ENCODE assay signal across 16 mouse cellular contexts in the genomic region with DNA sequence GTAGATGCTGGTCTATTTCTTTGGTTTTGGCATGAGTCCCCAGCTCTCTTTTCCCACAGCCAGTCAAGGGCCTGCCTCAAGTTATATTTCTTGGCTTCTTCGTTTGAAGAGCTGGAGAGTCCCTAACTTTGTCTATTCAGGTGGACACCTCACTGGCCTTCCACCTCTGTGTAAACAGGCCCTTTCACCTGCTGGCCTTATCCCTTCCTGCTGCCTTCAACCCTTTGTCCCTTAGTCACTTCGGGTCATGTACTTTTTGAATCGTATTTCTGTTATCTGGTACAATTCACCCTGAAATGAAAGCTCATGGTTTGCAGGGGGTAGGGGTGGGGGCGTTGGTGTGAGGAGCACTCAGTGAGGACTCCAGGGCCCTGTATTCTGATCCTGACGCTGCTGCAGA. TPM values are rescaled to one million over a fixed set of nuclear protein-coding genes. Genes with fewer than 3 reads are reported as not detected.
DNase-seq lines count a peak whose midpoint lies in the region; ATAC-seq and TF ChIP-seq lines count a peak whose summit lies in the region.
"Had no signal": no experiment of that assay in that cellular context is flagged by ENCODE, and none has a peak within 500 bp of the region (broad histone marks: within the 10 kb centered on the region; RNA-seq: fewer than 3 reads in every experiment).

No protein-coding gene starts in this region.

- no peaks in the 10 kb centered on the region for H3K27me3 ChIP-seq in heart, embryonic 16.5 days (ENCODE audit: control insufficient read depth, insufficient read depth, low read length)
- H3K27me3 ChIP-seq in liver, adult 2 months (ENCODE audit: control insufficient read depth, insufficient read depth, low read length) = no peaks in the 10 kb centered on the region
- H3K27me3 ChIP-seq in liver, embryonic 11.5 days (replicated peaks; ENCODE audit: control insufficient read depth, insufficient read depth, low read length) = no peaks in the 10 kb centered on the region
- H3K27me3 ChIP-seq in liver, embryonic 14.5 days (ENCODE audit: control insufficient read depth, insufficient read depth, low read length) = no peaks in the 10 kb centered on the region
- no peaks in the 10 kb centered on the region for H3K27me3 ChIP-seq in stomach, postnatal 0 days (ENCODE audit: control insufficient read depth, insufficient read depth, low read length)

- no peaks in the 10 kb centered on the region for H3K9me3 ChIP-seq in heart, embryonic 16.5 days (replicated peaks; ENCODE audit: control insufficient read depth, low read length)
- no peaks in the 10 kb centered on the region for H3K9me3 ChIP-seq in liver, embryonic 11.5 days (ENCODE audit: control insufficient read depth, low read length)
- H3K9me3 ChIP-seq in liver, embryonic 14.5 days (ENCODE audit: control insufficient read depth, low read length) = no peaks in the 10 kb centered on the region
- H3K9me3 ChIP-seq in stomach, postnatal 0 days (ENCODE audit: control insufficient read depth, low read length) = no peaks in the 10 kb centered on the region

- H3K36me3 ChIP-seq in heart, embryonic 16.5 days (ENCODE audit: control insufficient read depth, insufficient read depth) = peaks cover 10% of the 10 kb centered on the region
- no peaks in the 10 kb centered on the region for H3K36me3 ChIP-seq in liver, adult 2 months (ENCODE audit: control insufficient read depth, insufficient read depth, low read length)
- peaks cover 32% of the 10 kb centered on the region for H3K36me3 ChIP-seq in liver, embryonic 11.5 days (ENCODE audit: control insufficient read depth, insufficient read depth, low read length)
- H3K36me3 ChIP-seq in liver, embryonic 14.5 days (replicated peaks; ENCODE audit: control insufficient read depth, insufficient read depth, low read depth) = peaks cover 99% of the 10 kb centered on the region
- H3K36me3 ChIP-seq in stomach, postnatal 0 days (ENCODE audit: control insufficient read depth, insufficient read depth, low read length) = peaks cover 13% of the 10 kb centered on the region

- peaks cover 10% of the 10 kb centered on the region; the same call in 1 of the 2 replicates for H3K79me2 ChIP-seq in liver, adult 2 months (ENCODE audit: control insufficient read depth, insufficient read depth, low read length)

- WGBS in heart, embryonic 16.5 days = 52% methylated on average over 5 of the region's 5 CpGs
- WGBS in liver, adult 2 months = 21% methylated on average over 5 of the region's 5 CpGs
- WGBS in liver, embryonic 11.5 days = 70% methylated on average over 5 of the region's 5 CpGs
- 59% methylated on average over 5 of the region's 5 CpGs for WGBS in liver, embryonic 14.5 days (ENCODE audit: insufficient replicate concordance)
- 64% methylated on average over 5 of the region's 5 CpGs for whole genome bisulfite sequencing in stomach, postnatal 0 days

- no peak for ATAC-seq in heart, embryonic 16.5 days (replicated peaks; ENCODE audit: extremely low read depth, insufficient read depth, low FRiP score)
- ATAC-seq in liver, embryonic 11.5 days (replicated peaks; ENCODE audit: low FRiP score) = no peak
- ATAC-seq in liver, embryonic 14.5 days (ENCODE audit: insufficient read depth) = no peak
- no peak for ATAC-seq in stomach, postnatal 0 days (ENCODE audit: low FRiP score, low TSS enrichment)
- ATAC-seq: forebrain, postnatal 0 days had no signal

- TF ChIP-seq EP300 in liver, embryonic 14.5 days (IDR thresholded peaks at IDR 0.05; ENCODE audit: low read depth) = no peak
- no peak for TF ChIP-seq EP300 in stomach, postnatal 0 days (optimal IDR thresholded peaks at IDR 0.05)

- no peak for TF ChIP-seq CTCF in liver, adult 2 months (IDR thresholded peaks at IDR 0.05; ENCODE audit: low read depth, low read length)
- no peak for TF ChIP-seq CTCF in liver, embryonic 14.5 days (IDR thresholded peaks at IDR 0.05; ENCODE audit: low read depth)
- TF ChIP-seq CTCF in stomach, postnatal 0 days (IDR thresholded peaks at IDR 0.05; ENCODE audit: low read depth) = no peak

- TF ChIP-seq POLR2A in liver, adult 2 months (IDR thresholded peaks at IDR 0.05; ENCODE audit: extremely low read depth, insufficient read depth, low read length) = no peak

- H3K4me1 ChIP-seq in heart, embryonic 16.5 days (ENCODE audit: control insufficient read depth, insufficient read depth, low read length) = peaks cover 82% of the 10 kb centered on the region
- H3K4me1 ChIP-seq in liver, adult 2 months (ENCODE audit: control insufficient read depth, insufficient read depth, low read length) = peaks cover 54% of the 10 kb centered on the region
- H3K4me1 ChIP-seq in liver, embryonic 11.5 days (replicated peaks; ENCODE audit: control insufficient read depth, insufficient read depth, low read length) = peaks cover 59% of the 10 kb centered on the region
- peaks cover 51 to 77% of the 10 kb centered on the region in 2 experiments for H3K4me1 ChIP-seq in liver, embryonic 14.5 days (replicated peaks; ENCODE audit: control insufficient read depth in 2 of 2, insufficient read depth in 2 of 2, low read length in 1 of 2)
- H3K4me1 ChIP-seq in stomach, postnatal 0 days (replicated peaks; ENCODE audit: control insufficient read depth, insufficient read depth) = peaks cover 16% of the 10 kb centered on the region

- no peak overlapping the region for H3K4me3 ChIP-seq in heart, embryonic 16.5 days (ENCODE audit: low read length)
- no peak overlapping the region for H3K4me3 ChIP-seq in liver, adult 2 months (ENCODE audit: insufficient read depth, low read depth, low read length)
- no peak overlapping the region; the same call in 1 of the 2 replicates for H3K4me3 ChIP-seq in liver, embryonic 11.5 days (ENCODE audit: low read depth, low read length)
- no peak overlapping the region for H3K4me3 ChIP-seq in liver, embryonic 14.5 days (ENCODE audit: insufficient read depth in 1 of 2, low read depth in 2 of 2, low read length in 2 of 2)
- no peak overlapping the region for H3K4me3 ChIP-seq in stomach, postnatal 0 days (ENCODE audit: low read depth, low read length)

- DNase-seq in heart, adult 8-10 months (ENCODE audit: low spot score) = no peak
- peak; percentile 93 for DNase-seq in liver, adult 2 months (ENCODE audit: extremely low read depth, low read depth, low spot score)
- no peak for DNase-seq in liver, embryonic 11.5 days (ENCODE audit: low spot score)
- no peak for DNase-seq in liver, embryonic 14.5 days (ENCODE audit: low read depth in 3 of 3, low spot score in 3 of 3)
- DNase-seq in stomach, postnatal 0 days (ENCODE audit: low spot score) = no peak
- DNase-seq in adrenal gland, postnatal 25 days = no peak
- DNase-seq: adrenal gland, postnatal 10 days; cerebellum, adult 9-11 months; embryo, embryonic 11 days; forebrain, postnatal 0 days; kidney, postnatal 25 days; layer of hippocampus, postnatal 36 days; left cerebral cortex, postnatal 4 days; right cerebral cortex, postnatal 14 days; thymus, adult 18-20 months had no signal

- no peak overlapping the region for H3K4me2 ChIP-seq in heart, embryonic 16.5 days (ENCODE audit: low read depth, low read length)
- H3K4me2 ChIP-seq in liver, embryonic 11.5 days = no peak overlapping the region
- peak overlapping the region; percentile 18; the same call in 1 of the 2 replicates for H3K4me2 ChIP-seq in liver, embryonic 14.5 days (ENCODE audit: low read depth)
- no peak overlapping the region for H3K4me2 ChIP-seq in stomach, postnatal 0 days (replicated peaks; ENCODE audit: low read depth)

- peak overlapping the region; percentile 94 for H3K27ac ChIP-seq in heart, embryonic 16.5 days (ENCODE audit: low read length)
- peak overlapping the region; percentile 95 for H3K27ac ChIP-seq in liver, adult 2 months (replicated peaks; ENCODE audit: insufficient read depth, low read depth, low read length)
- no peak overlapping the region; the same call in 1 of the 2 replicates for H3K27ac ChIP-seq in liver, embryonic 11.5 days (ENCODE audit: low read depth, low read length)
- H3K27ac ChIP-seq in liver, embryonic 14.5 days = peak overlapping the region; percentile 42; the same call in 1 of the 2 replicates
- H3K27ac ChIP-seq in stomach, postnatal 0 days (replicated peaks) = peak overlapping the region; percentile 78

- peak overlapping the region; percentile 61 for H3K9ac ChIP-seq in heart, embryonic 16.5 days (ENCODE audit: low read length)
- no peak overlapping the region for H3K9ac ChIP-seq in liver, adult 2 months (ENCODE audit: low read depth, low read length)
- H3K9ac ChIP-seq in liver, embryonic 11.5 days (ENCODE audit: low read depth, low read length) = no peak overlapping the region
- no peak overlapping the region; the same call in 1 of the 2 replicates for H3K9ac ChIP-seq in liver, embryonic 14.5 days (replicated peaks)
- no peak overlapping the region for H3K9ac ChIP-seq in stomach, postnatal 0 days (ENCODE audit: low read length)
- H3K9ac ChIP-seq: forebrain, postnatal 0 days had no signal

RNA-seq across cellular contexts. Expression of a gene that starts 10.8 kb away (rescaled TPM):
- polyA plus RNA-seq in heart, embryonic 16.5 days (2015; fragmentation: Nextera tagmentation; extraction: Ambion mirVana) = 129 and 136 TPM in 2 replicates
- 10 to 100 TPM; 12.6 to 22.5 (median 14.9) TPM for total RNA-seq in heart, adult 8-10 months (2022)
- total RNA-seq in liver, adult 2 months (2014; rRNA removed) = 6.9 and 7.3 TPM in 2 replicates
- 11.1 and 17.7 TPM in 2 replicates for polyA plus RNA-seq in liver, adult 2 months (2012; rRNA removed)
- 150 and 153 TPM in 2 replicates for polyA plus RNA-seq in liver, embryonic 11.5 days (2014; fragmentation: Nextera tagmentation; extraction: Ambion mirVana)
- 173 and 192 TPM in 2 replicates for polyA plus RNA-seq in liver, embryonic 14.5 days (2012; rRNA removed)
- polyA plus RNA-seq in liver, embryonic 14.5 days (2014; fragmentation: Nextera tagmentation; extraction: Ambion mirVana) = 259 and 296 TPM in 2 replicates
- 36.9 and 39.8 TPM in 2 replicates for polyA plus RNA-seq in stomach, postnatal 0 days (2015; fragmentation: Nextera tagmentation; extraction: Ambion mirVana)
- total RNA-seq in adrenal gland, postnatal 25 days (2021) = 19.7 and 21.6 TPM in 2 replicates

RNA-seq across cellular contexts. Expression of a gene that starts 54.6 kb away (rescaled TPM):
- polyA plus RNA-seq in heart, embryonic 16.5 days (2015; fragmentation: Nextera tagmentation; extraction: Ambion mirVana) = 7.7 and 10.8 TPM in 2 replicates
- 10 to 100 TPM; 19.3 to 23.9 (median 22.6) TPM for total RNA-seq in heart, adult 8-10 months (2022)
- 3.7 and 4.5 TPM in 2 replicates for total RNA-seq in liver, adult 2 months (2014; rRNA removed)
- 9.7 and 13.0 TPM in 2 replicates for polyA plus RNA-seq in liver, adult 2 months (2012; rRNA removed)
- polyA plus RNA-seq in liver, embryonic 11.5 days (2014; fragmentation: Nextera tagmentation; extraction: Ambion mirVana) = 5.4 and 8.1 TPM in 2 replicates
- 2.6 and 3.3 TPM in 2 replicates for polyA plus RNA-seq in liver, embryonic 14.5 days (2012; rRNA removed)
- polyA plus RNA-seq in liver, embryonic 14.5 days (2014; fragmentation: Nextera tagmentation; extraction: Ambion mirVana) = 1.5 and 2.3 TPM in 2 replicates
- 3.7 and 4.1 TPM in 2 replicates for polyA plus RNA-seq in stomach, postnatal 0 days (2015; fragmentation: Nextera tagmentation; extraction: Ambion mirVana)
- 15.3 and 16.6 TPM in 2 replicates for total RNA-seq in adrenal gland, postnatal 25 days (2021)
